In the genomic region with DNA sequence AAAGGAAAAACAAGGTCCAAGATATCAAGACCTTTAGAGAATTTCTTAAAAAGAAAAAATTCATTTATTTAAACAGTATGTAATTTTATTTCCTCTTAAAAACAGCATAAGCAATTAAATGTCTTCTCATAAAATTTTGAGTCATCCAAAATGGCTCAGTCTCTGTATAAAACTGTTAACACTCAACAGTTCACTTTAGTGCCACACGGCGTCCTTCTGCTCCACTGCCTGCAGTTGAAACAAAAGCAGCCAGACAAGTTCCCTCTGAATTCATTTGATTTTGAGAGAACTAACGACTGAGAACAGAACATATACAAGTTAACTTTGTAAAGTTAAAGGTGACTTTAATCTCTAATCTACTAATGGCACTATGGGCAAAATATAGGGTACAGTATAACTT, we compare ENCODE assay signal across 27 mouse cellular contexts. TPM values are rescaled to one million over a fixed set of nuclear protein-coding genes. Genes with fewer than 3 reads are reported as not detected.
"Had no signal": no experiment of that assay in that cellular context is flagged by ENCODE, and none has a peak within 500 bp of the region (broad histone marks: within the 10 kb centered on the region; RNA-seq: fewer than 3 reads in every experiment).

No protein-coding gene starts in this region.

- H3K4me3 ChIP-seq: kidney, embryonic 15.5 days; limb, embryonic 12.5 days; limb, embryonic 15.5 days; midbrain, embryonic 15.5 days; myocyte; neural tube, embryonic 13.5 days had no signal

- H3K4me2 ChIP-seq: kidney, embryonic 15.5 days; limb, embryonic 12.5 days; limb, embryonic 15.5 days; liver, embryonic 11.5 days; lung, embryonic 14.5 days; midbrain, embryonic 11.5 days; midbrain, embryonic 15.5 days; neural tube, embryonic 13.5 days had no signal

- H3K9me3 ChIP-seq: kidney, embryonic 15.5 days; limb, embryonic 12.5 days; limb, embryonic 15.5 days; midbrain, embryonic 15.5 days; neural tube, embryonic 13.5 days had no signal

- H3K27ac ChIP-seq: kidney, embryonic 15.5 days; limb, embryonic 12.5 days; limb, embryonic 15.5 days; liver, embryonic 14.5 days; midbrain, embryonic 15.5 days; neural tube, embryonic 13.5 days had no signal

- H3K4me1 ChIP-seq: kidney, embryonic 15.5 days; limb, embryonic 12.5 days; limb, embryonic 15.5 days; midbrain, embryonic 15.5 days; neural tube, embryonic 13.5 days had no signal

- H3K9ac ChIP-seq: kidney, embryonic 15.5 days; limb, embryonic 12.5 days; limb, embryonic 15.5 days; liver, embryonic 14.5 days; liver, postnatal 0 days; lung, embryonic 14.5 days; midbrain, embryonic 15.5 days; neural tube, embryonic 13.5 days had no signal

- DNase-seq: kidney, adult 11 months; kidney, adult 8-10 months; kidney, postnatal 10 days; kidney, postnatal 36 days; liver, postnatal 0 days; lung, embryonic 14.5 days; lung, postnatal 10 days; lung, postnatal 4 days; thymus, adult 2 months; thymus, postnatal 14 days; thymus, postnatal 4 days had no signal

- H3K27me3 ChIP-seq: kidney, embryonic 15.5 days; limb, embryonic 12.5 days; limb, embryonic 15.5 days; midbrain, embryonic 15.5 days; neural tube, embryonic 13.5 days had no signal

- ATAC-seq: liver, postnatal 0 days; midbrain, embryonic 15.5 days had no signal

RNA-seq across cellular contexts. Expression of a gene that starts 10.0 kb away (rescaled TPM):
- total RNA-seq: left cerebral cortex, adult 18-20 months; left cerebral cortex, postnatal 10 days; megakaryocyte progenitor cell, adult 5-6 weeks; megakaryocyte-erythroid progenitor cell, adult 5-6 weeks; monocyte, adult 5-6 weeks; neutrophil, adult 5-6 weeks had no signal
- polyA plus RNA-seq: kidney, embryonic 15.5 days; limb, embryonic 12.5 days; limb, embryonic 15.5 days; liver, embryonic 11.5 days; liver, embryonic 14.5 days; lung, embryonic 14.5 days; midbrain, embryonic 11.5 days; midbrain, embryonic 15.5 days; myocyte; neural tube, embryonic 13.5 days; stomach, embryonic 16.5 days had no signal
